Mouse (Mus musculus) right cerebral cortex, postnatal 10 days (tissue): ENCODE results near the gene Adamts17.

Experiments used
- DNase-seq, 2 experiments: peaks; one replicate each; pipeline ENCODE4 v3.0.0; 2021; ENCODE audit warnings: low spot score in 2 of 2

Gene Adamts17

GRCm38 (mm10) chr7:66970235-66970634, 130.7 kb downstream of the Adamts17 start:
- DNase-seq = no peak

GRCm38 (mm10) chr7:66970974-66971373, 131.4 kb downstream of the Adamts17 start:
- DNase-seq = no peak

- DNase-seq = no peak
These were observed 135.3 kb downstream of the Adamts17 start for GRCm38 (mm10) chr7:66974859-66975258.

GRCm38 (mm10) chr7:66976371-66976770, 136.8 kb downstream of the Adamts17 start:
- DNase-seq = no peak

GRCm38 (mm10) chr7:66981591-66981990, 142.1 kb downstream of the Adamts17 start:
- no peak for DNase-seq

- no peak for DNase-seq
These were observed 142.5 kb downstream of the Adamts17 start for GRCm38 (mm10) chr7:66982084-66982483.

- no peak for DNase-seq
These were observed 148.1 kb downstream of the Adamts17 start for GRCm38 (mm10) chr7:66987671-66988070.

- no peak for DNase-seq
These were observed 148.9 kb downstream of the Adamts17 start for GRCm38 (mm10) chr7:66988441-66988840.

GRCm38 (mm10) chr7:66989357-66990045, 150.0 kb downstream of the Adamts17 start:
- no peak for DNase-seq

GRCm38 (mm10) chr7:66998821-66999220, 159.3 kb downstream of the Adamts17 start:
- DNase-seq = no peak

GRCm38 (mm10) chr7:67003648-67004047, 164.1 kb downstream of the Adamts17 start:
- no peak for DNase-seq

- no peak for DNase-seq
These were observed 164.7 kb downstream of the Adamts17 start for GRCm38 (mm10) chr7:67004220-67004619.

GRCm38 (mm10) chr7:67009841-67010240, 170.3 kb downstream of the Adamts17 start:
- DNase-seq = no peak

- no peak for DNase-seq
These were observed 172.6 kb downstream of the Adamts17 start for GRCm38 (mm10) chr7:67012011-67012751.

- DNase-seq = no peak
These were observed 173.8 kb downstream of the Adamts17 start for GRCm38 (mm10) chr7:67013211-67013895.

- no peak for DNase-seq
These were observed 180.4 kb downstream of the Adamts17 start for GRCm38 (mm10) chr7:67019937-67020336.

- no peak for DNase-seq
These were observed 186.9 kb downstream of the Adamts17 start for GRCm38 (mm10) chr7:67026114-67027070.

GRCm38 (mm10) chr7:67027216-67027615, 187.7 kb downstream of the Adamts17 start:
- no peak for DNase-seq

GRCm38 (mm10) chr7:67027696-67028095, 188.2 kb downstream of the Adamts17 start:
- no peak for DNase-seq

- no peak for DNase-seq
These were observed 189.4 kb downstream of the Adamts17 start for GRCm38 (mm10) chr7:67028902-67029301.

GRCm38 (mm10) chr7:67029481-67029880, 189.9 kb downstream of the Adamts17 start:
- DNase-seq = no peak
